Mouse (Mus musculus) lung, postnatal 0 days (tissue): Measurements from ENCODE around the gene Crtap. TPM values are rescaled to one million over a fixed set of nuclear protein-coding genes. Genes with fewer than 3 reads are reported as not detected.
"Not testable (repeated sequence)": the region's sequence is repeated elsewhere in the genome, so short reads cannot be mapped to it uniquely, and the experiment has no call there.

Experiments used
- ATAC-seq: fragments of 200-750 bp; cut with Nextera tagmentation; 2 replicates; pipeline ENCODE4 v1.8.0; 2017; ENCODE audit warnings: moderate library complexity
- DNase-seq: peaks from one replicate; pipeline ENCODE4 v3.0.0-alpha.2; 2016; ENCODE audit warnings: low spot score
- H3K27ac ChIP-seq: fragments of 300-500 bp; sonication (generic); 2 replicates; pipeline ENCODE4 v1.5.1; 2014; ENCODE audit warnings: antibody characterized with exemption, mild to moderate bottlenecking, low read length, mixed read lengths
- H3K27me3 ChIP-seq: fragments of 300-500 bp; sonication (generic); replicated peaks from 2 replicates; pipeline ENCODE4 v1.6.1; 2014; ENCODE audit warnings: low read length, mixed read lengths; ENCODE audit not compliant: insufficient read depth
- H3K36me3 ChIP-seq: fragments of 300-500 bp; sonication (generic); 2 replicates; pipeline ENCODE4 v1.6.1; 2014; ENCODE audit warnings: low read length, mixed read lengths; ENCODE audit not compliant: insufficient read depth
- H3K4me1 ChIP-seq: fragments of 300-500 bp; sonication (generic); 2 replicates; pipeline ENCODE4 v1.6.1; 2014; ENCODE audit warnings: antibody characterized with exemption, low read depth, low read length, mixed read lengths; ENCODE audit not compliant: insufficient read depth
- H3K4me2 ChIP-seq: fragments of 300-500 bp; sonication (generic); replicated peaks from 2 replicates; pipeline ENCODE4 v1.6.1; 2014; ENCODE audit warnings: low read depth, mild to moderate bottlenecking, low read length, moderate library complexity, mixed read lengths
- H3K4me3 ChIP-seq: fragments of 300-500 bp; sonication (generic); 2 replicates; pipeline ENCODE4 v1.5.1; 2014; ENCODE audit warnings: low read depth, low read length
- H3K9ac ChIP-seq: fragments of 300-500 bp; sonication (generic); replicated peaks from 2 replicates; pipeline ENCODE4 v1.6.1; 2014; ENCODE audit warnings: low read depth, mild to moderate bottlenecking
- H3K9me3 ChIP-seq: fragments of 300-500 bp; sonication (generic); 2 replicates; pipeline ENCODE4 v1.6.1; 2016; ENCODE audit warnings: low read length, mixed read lengths
- CTCF ChIP-seq: IDR thresholded peaks from 2 replicates; pipeline ENCODE4 v1.5.1; 2016; ENCODE audit warnings: antibody characterized with exemption, mild to moderate bottlenecking
- EP300 ChIP-seq: IDR thresholded peaks from 2 replicates; pipeline ENCODE4 v1.6.1; 2016; ENCODE audit warnings: antibody characterized with exemption, mild to moderate bottlenecking, control low read depth
- WGBS: fragments of 180-500 bp; shearing (Covaris S2); extraction: QIAGEN DNeasy Blood & Tissue Kit; methylation state at CpG from one replicate; pipeline ENCODE4 v1.1.7; 2014; 5-methylcytosine and 5-hydroxymethylcytosine counted together
- polyA plus RNA-seq: library from polyadenylated mRNA; unstranded; fragments of >200 nt; fragmentation: Nextera tagmentation; extraction: Ambion mirVana; gene quantifications from 2 replicates; pipeline ENCODE4 v1.2.1, GENCODE M21; 2015

The Crtap gene
- polyA plus RNA-seq, 1 experiment from 2014 or later: 83.8 TPM

DNA sequence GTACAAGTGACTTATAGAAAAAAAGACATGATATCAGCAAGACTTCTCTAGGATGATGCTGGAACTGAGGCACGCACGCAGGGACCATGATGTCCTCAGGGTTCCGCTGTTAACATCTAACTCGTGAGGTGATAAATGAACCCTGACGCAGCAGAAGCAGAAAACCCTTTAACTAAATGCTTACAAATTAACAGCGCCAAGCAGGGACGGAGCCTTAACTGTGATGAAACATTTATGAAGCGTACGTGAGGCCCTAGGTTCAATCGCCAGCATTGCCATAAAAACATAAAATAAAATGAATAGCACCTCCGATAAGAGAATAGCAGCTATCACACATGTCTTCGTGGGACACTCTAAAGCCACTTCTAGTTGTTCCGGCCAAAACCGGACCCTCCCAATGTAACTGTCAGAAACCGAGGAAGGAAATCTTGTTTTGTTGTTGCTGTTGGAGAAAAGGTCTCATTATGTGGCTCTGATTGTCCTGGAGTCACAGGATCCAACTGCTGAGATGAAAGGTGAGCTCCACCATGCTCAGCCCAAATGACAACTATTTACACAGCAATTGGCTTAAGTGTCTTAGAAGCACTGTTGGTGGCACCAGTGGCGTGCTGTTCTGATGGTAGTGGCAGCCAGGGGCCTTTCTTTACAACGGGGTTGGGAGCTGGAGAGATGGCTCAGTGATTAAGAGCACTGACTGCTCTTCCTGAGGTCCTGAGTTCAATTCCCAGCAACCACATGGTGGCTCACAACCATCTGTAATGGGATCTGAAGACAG, 7.4 kb downstream of the Crtap start:
- Histone ChIP-seq H3K9me3 (no peaks in the 10 kb centered on the region), H3K36me3 (no peaks in the 10 kb centered on the region), H3K4me1 (no peaks in the 10 kb centered on the region), H3K9ac (no peak overlapping the region), H3K4me3 (no peak overlapping the region), H3K4me2 (no peak overlapping the region), H3K27me3 (no peaks in the 10 kb centered on the region), H3K27ac (no peak overlapping the region)
- TF ChIP-seq CTCF: no peak
- no peak for TF ChIP-seq EP300
- WGBS: 85% methylated on average over 17 of the region's 17 CpGs
- ATAC-seq (no peak), DNase-seq (no peak)

DNA sequence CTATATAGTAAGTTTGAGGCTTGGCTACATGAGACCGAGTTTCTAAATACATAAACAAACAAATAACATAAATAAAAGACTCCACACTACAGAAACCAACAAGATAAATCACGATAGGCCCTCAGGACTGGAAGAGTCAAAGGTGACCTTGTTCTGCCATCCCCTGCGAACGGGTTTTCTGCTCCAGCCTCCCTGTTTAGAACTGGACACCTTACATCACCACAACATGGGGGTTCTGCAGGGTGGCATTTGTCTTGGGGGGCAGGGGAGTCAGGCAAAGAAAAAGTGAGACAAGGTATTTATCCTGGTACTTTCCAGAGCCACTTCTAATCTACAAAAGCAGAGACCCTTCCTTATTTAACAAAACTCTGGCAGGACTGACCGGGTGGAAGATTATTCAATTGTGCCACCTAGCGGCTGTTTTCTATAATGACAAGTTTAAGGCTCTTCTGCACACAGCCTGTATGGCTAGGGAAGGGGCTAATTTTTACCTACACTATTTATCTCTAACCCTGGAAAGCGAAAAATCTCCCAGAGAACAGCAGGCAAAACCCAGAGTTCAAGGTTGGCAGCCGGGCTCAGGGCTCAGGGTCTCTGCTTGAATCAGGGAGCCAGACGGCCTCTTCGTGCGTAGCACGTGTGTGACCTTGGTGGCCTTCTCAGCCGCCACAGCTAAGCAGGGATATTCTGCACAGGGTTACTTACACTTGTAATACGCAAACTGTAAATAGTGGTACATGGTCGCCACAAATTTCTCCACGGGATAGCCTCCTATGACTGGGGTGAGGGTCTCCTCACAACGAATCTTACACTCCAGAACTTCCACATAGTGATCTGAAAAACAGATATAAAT, 9.4 kb downstream of the Crtap start:
- Histone ChIP-seq H3K9me3 (no peaks in the 10 kb centered on the region), H3K27me3 (no peaks in the 10 kb centered on the region), H3K9ac (no peak overlapping the region), H3K27ac (no peak overlapping the region), H3K4me3 (no peak overlapping the region), H3K4me1 (no peaks in the 10 kb centered on the region), H3K36me3 (no peaks in the 10 kb centered on the region; the same call in 1 of the 2 replicates), H3K4me2 (no peak overlapping the region)
- peak; percentile 70 for DNase-seq
- ATAC-seq: 0 out of 2 replicates have a peak, but pooled peaks have one; percentile 37
- TF ChIP-seq EP300 (no peak), CTCF (peak; percentile 71)
- WGBS: 65% methylated on average over 17 of the region's 17 CpGs

DNA sequence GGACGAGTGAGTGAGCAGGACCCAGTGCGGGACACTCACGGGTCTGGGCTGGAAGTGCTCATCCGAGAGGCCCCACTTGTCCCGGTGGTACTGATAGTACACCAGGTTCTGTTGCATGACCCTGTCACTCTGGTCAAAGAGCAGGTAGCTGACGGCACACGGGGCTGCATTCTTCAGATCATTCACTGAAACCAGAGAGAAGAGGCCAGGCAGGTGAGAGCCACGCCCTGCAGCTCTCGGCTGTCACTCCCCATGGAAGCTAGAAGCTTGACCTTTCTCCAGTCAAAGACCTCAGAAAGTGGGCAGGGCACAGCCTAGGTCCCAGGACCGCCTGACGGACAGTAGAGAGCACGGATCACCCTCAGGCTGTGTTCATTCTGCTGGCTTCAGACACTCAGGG, 10.6 kb downstream of the Crtap start:
- ATAC-seq: no peak
- Histone ChIP-seq H3K9ac (no peak overlapping the region), H3K4me1 (no peaks in the 10 kb centered on the region), H3K36me3 (no peaks in the 10 kb centered on the region; the same call in 1 of the 2 replicates), H3K9me3 (no peaks in the 10 kb centered on the region), H3K27me3 (no peaks in the 10 kb centered on the region), H3K4me3 (no peak overlapping the region), H3K4me2 (no peak overlapping the region), H3K27ac (no peak overlapping the region)
- DNase-seq: no peak
- TF ChIP-seq CTCF (no peak), EP300 (no peak)
- 77% methylated on average over 12 of the region's 12 CpGs for WGBS

DNA sequence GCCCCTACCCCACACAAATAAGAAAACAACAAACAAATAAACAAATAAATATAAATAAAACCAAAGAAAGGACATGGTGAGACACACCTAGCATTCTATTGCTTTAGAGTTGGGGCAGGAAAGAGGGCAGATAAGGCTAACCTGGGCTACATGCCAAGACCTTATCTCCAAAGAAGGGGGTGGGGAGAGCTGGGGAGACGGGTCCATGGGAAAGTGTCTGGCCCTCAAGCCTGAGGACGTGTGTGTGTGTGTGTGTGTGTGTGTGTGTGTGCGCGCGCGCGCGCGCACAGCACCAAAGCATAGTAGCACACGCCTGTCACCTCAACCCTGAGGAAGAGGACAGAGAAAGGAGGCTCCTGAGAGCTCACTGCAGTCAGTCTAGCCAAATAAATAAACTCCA, 13.3 kb downstream of the Crtap start:
- no peak for DNase-seq
- H3K9ac ChIP-seq: no peak overlapping the region
- ATAC-seq: no peak
- TF ChIP-seq EP300: no peak
- TF ChIP-seq CTCF: no peak
- no peak overlapping the region for H3K4me2 ChIP-seq
- H3K27me3 ChIP-seq: no peaks in the 10 kb centered on the region
- no peaks in the 10 kb centered on the region for H3K4me1 ChIP-seq
- H3K4me3 ChIP-seq: no peak overlapping the region
- H3K9me3 ChIP-seq: no peaks in the 10 kb centered on the region
- 69% methylated on average over 10 of the region's 10 CpGs for WGBS
- H3K27ac ChIP-seq: no peak overlapping the region
- no peaks in the 10 kb centered on the region; the same call in 1 of the 2 replicates for H3K36me3 ChIP-seq

DNA sequence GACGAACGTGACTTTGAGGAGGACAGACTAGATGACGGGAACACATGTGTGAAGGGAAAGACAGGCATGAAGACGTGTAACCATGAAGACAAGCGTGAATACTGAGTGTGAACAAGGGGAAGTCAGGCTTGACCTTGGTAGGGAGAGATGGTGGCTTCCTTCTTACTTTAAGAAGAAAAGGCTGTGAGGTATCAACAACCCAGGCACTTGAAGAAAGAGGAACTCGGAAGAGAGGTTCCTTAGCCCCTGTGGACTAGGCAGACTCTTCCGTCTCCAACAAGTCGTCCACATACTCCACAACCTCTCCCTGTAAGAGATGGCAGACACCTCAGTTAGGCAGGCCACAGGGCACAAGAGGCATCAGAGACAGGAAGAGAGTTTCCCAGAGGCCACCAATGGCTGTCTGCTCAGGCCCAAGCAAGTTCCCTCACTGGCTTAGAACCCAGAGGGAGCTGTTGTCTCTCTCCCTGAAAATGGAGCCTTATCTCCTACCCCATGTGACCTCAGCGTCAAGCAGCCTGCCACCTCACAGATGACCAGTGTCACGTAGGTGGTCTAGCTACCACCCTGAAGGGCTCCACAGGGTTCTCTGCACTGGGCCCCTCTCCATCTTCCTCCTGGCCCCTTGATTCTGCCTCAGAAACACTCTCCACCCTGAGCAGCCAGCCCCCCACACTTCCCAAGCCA, 15.1 kb downstream of the Crtap start:
- Histone ChIP-seq H3K4me2 (no peak overlapping the region), H3K9ac (no peak overlapping the region), H3K36me3 (no peaks in the 10 kb centered on the region; the same call in 1 of the 2 replicates), H3K4me1 (no peaks in the 10 kb centered on the region), H3K4me3 (no peak overlapping the region), H3K27ac (no peak overlapping the region), H3K27me3 (no peaks in the 10 kb centered on the region), H3K9me3 (no peaks in the 10 kb centered on the region)
- WGBS: 80% methylated on average over 10 of the region's 10 CpGs
- no peak for DNase-seq
- ATAC-seq: no peak
- no peak for TF ChIP-seq EP300
- no peak for TF ChIP-seq CTCF

DNA sequence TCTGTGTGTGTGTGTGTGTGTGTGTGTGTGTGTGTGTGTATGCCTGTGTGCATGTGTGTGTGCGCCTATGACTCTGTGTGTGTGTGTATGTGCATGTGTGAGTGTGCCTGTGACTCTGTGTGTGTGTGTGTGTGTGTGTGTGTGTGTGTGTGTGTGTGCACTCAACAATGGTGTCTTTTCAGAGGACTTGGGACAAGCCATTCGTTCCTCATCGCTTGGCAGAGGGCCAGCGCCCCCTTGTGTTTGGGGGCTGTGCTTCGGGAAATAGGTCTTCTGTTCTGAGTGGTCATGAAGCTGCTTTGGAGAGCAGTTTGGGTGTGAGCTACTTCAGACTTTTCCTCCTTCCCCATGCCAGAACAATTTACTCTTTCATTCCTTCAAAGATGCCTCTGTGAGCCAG, 18.8 kb downstream of the Crtap start:
- not testable (repeated sequence) for H3K9ac ChIP-seq, H3K4me3 ChIP-seq, H3K27me3 ChIP-seq, H3K4me1 ChIP-seq, DNase-seq, H3K36me3 ChIP-seq, H3K9me3 ChIP-seq, H3K27ac ChIP-seq, ATAC-seq, H3K4me2 ChIP-seq
- peak; percentile 21; the same call in 1 of the 2 replicates for TF ChIP-seq CTCF
- WGBS: 15% methylated on average over 5 of the region's 5 CpGs
